Mouse (Mus musculus): ENCODE data around the gene Zfp366. TPM values are rescaled to one million over a fixed set of nuclear protein-coding genes. Genes with fewer than 3 reads are reported as not detected.

Gene Zfp366
- polyA plus RNA-seq, 1 experiment from 2014 or later, result 0.96 TPM

- Histone ChIP-seq H3K4me3 (ENCODE audit: low read length) (no peak overlapping the region), H3K9me3 (ENCODE audit: low read length) (no peaks in the 10 kb centered on the region), H3K27me3 (ENCODE audit: insufficient read depth, low read length) (no peaks in the 10 kb centered on the region), H3K4me1 (ENCODE audit: insufficient read depth, low read length) (peaks cover 25% of the 10 kb centered on the region), H3K4me2 (replicated peaks; ENCODE audit: low read depth, low read length) (no peak overlapping the region), H3K9ac (replicated peaks; ENCODE audit: low read length) (no peak overlapping the region), H3K27ac (ENCODE audit: low read length) (no peak overlapping the region), H3K36me3 (ENCODE audit: insufficient read depth, low read length) (no peaks in the 10 kb centered on the region)
- no peak for ATAC-seq (ENCODE audit: low FRiP score, low TSS enrichment)
- WGBS, result 70% methylated on average over 4 of the region's 4 CpGs
Observed at GRCm38 (mm10) chr13:99242895-99243294, 58.3 kb downstream of the Zfp366 start.

- WGBS, result 83% methylated on average over 9 of the region's 9 CpGs
- H3K4me3 ChIP-seq (ENCODE audit: low read length), result no peak overlapping the region
Observed at GRCm38 (mm10) chr13:99243831-99244230, 59.2 kb downstream of the Zfp366 start.

DNA sequence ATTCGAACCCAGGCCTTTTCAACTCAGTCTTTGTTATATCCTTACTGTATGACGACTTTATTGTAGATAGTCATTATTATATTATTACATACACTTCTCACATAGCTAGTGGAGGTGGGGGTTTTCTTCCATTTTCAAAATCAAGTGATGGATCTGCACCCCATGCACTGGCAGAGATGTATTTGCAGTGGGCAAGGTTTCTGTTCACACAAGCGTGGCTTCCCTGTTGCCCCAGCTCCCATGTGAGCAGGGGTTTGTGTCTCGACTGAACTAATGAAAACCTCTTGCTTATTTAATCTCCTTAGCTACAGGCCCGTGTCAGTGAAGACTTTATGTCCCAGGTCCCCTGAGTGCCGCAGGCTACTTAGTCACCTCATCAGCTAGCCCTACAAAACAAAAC lies 59.8 kb downstream of the Zfp366 start:
- Histone ChIP-seq H3K36me3 (ENCODE audit: insufficient read depth, low read length) (no peaks in the 10 kb centered on the region), H3K27ac (ENCODE audit: low read length) (no peak overlapping the region), H3K27me3 (ENCODE audit: insufficient read depth, low read length) (no peaks in the 10 kb centered on the region), H3K4me2 (replicated peaks; ENCODE audit: low read depth, low read length) (no peak overlapping the region), H3K9me3 (ENCODE audit: low read length) (no peaks in the 10 kb centered on the region), H3K4me3 (ENCODE audit: low read length) (no peak overlapping the region), H3K4me1 (ENCODE audit: insufficient read depth, low read length) (peaks cover 9% of the 10 kb centered on the region), H3K9ac (replicated peaks; ENCODE audit: low read length) (no peak overlapping the region)
- ATAC-seq (ENCODE audit: low FRiP score, low TSS enrichment), result no peak
- WGBS, result 64% methylated on average over 6 of the region's 6 CpGs

More at GRCm38 (mm10) chr13:99243831-99244230, 59.2 kb downstream of the Zfp366 start:
- no peak for ATAC-seq (ENCODE audit: low FRiP score, low TSS enrichment)
- Histone ChIP-seq H3K36me3 (ENCODE audit: insufficient read depth, low read length) (no peaks in the 10 kb centered on the region), H3K9ac (replicated peaks; ENCODE audit: low read length) (no peak overlapping the region), H3K4me1 (ENCODE audit: insufficient read depth, low read length) (peaks cover 16% of the 10 kb centered on the region), H3K27me3 (ENCODE audit: insufficient read depth, low read length) (no peaks in the 10 kb centered on the region), H3K9me3 (ENCODE audit: low read length) (no peaks in the 10 kb centered on the region), H3K4me2 (replicated peaks; ENCODE audit: low read depth, low read length) (no peak overlapping the region), H3K27ac (ENCODE audit: low read length) (no peak overlapping the region)

DNA sequence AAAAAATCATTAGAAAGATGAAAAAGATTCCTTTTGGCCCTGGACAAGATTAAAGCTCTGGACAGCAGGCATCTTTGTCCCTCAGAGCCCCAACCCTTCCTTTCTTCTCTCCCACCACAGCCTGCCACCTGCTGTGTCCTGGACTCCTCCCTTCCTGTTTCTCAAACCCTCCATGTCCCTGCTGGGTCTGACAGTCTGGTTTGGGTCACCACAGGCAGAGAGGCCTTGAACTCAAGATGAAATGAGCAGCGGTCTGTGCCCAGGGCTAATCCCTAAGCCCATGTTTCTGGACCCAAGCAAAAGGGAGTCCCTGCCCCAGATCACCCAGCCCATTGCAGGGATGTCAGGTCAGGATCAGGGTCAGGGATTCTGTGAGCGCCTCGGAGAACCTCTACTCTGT lies 60.3 kb downstream of the Zfp366 start:
- WGBS, result 43% methylated on average over 3 of the region's 3 CpGs
- Histone ChIP-seq H3K4me3 (ENCODE audit: low read length) (no peak overlapping the region), H3K27me3 (ENCODE audit: insufficient read depth, low read length) (no peaks in the 10 kb centered on the region), H3K27ac (ENCODE audit: low read length) (no peak overlapping the region), H3K9me3 (ENCODE audit: low read length) (no peaks in the 10 kb centered on the region), H3K9ac (replicated peaks; ENCODE audit: low read length) (no peak overlapping the region), H3K4me2 (replicated peaks; ENCODE audit: low read depth, low read length) (no peak overlapping the region), H3K36me3 (ENCODE audit: insufficient read depth, low read length) (no peaks in the 10 kb centered on the region), H3K4me1 (ENCODE audit: insufficient read depth, low read length) (peaks cover 5% of the 10 kb centered on the region)
- ATAC-seq (ENCODE audit: low FRiP score, low TSS enrichment), result no peak

DNA sequence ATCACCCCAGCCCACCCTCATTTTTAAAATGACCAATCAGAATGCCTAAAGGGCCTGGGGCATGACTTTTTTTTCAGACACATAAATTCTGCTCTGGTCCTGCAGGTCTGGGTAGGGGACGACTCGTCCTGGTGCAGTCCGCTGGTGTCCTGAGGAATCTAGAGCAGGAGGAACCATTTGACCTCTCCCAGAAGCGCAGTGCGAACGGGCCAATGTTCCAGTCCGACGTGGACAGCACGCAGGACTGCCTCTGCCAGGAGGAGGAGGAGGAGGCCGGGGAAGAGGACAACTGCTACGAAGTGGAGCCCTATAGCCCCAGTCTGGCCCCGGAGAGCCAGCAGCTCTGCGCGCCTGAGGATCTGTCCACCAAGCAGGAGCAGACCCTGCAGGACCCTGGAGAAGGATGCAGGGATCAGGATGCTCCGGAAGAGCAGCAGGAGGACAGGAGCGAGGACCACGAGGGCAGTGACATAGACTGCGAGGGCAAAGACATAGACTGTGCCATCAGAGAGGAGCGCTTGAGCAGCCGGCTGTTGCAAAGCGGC lies 61.4 kb downstream of the Zfp366 start:
- Histone ChIP-seq H3K36me3 (ENCODE audit: insufficient read depth, low read length) (no peaks in the 10 kb centered on the region), H3K9me3 (ENCODE audit: low read length) (no peaks in the 10 kb centered on the region), H3K4me3 (ENCODE audit: low read length) (no peak overlapping the region), H3K4me2 (replicated peaks; ENCODE audit: low read depth, low read length) (no peak overlapping the region), H3K27ac (ENCODE audit: low read length) (no peak overlapping the region), H3K27me3 (ENCODE audit: insufficient read depth, low read length) (no peaks in the 10 kb centered on the region), H3K9ac (replicated peaks; ENCODE audit: low read length) (no peak overlapping the region), H3K4me1 (ENCODE audit: insufficient read depth, low read length) (0 out of 2 replicates have a peak, but pooled peaks cover 2% of the 10 kb centered on the region)
- 68% methylated on average over 21 of the region's 21 CpGs for WGBS
- no peak for ATAC-seq (ENCODE audit: low FRiP score, low TSS enrichment)

DNA sequence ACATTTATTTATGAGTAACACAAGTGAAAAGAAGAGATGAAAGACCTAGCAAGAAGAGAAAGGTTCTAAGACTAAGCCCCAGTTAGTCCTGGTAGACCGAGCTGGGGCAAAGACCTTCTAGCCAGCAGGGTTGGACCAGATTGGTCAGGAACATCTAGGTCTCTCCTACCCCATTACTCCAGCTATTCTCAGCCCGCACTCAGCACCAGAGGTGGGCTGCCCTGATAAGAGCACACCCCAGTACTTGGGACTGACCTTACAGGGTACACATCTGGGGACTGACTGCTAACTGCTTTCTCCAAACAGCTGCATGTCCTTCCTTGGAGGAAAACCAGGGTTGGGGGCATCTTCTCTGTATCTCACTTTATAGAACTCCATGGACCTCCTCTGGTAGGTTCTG lies 66.2 kb downstream of the Zfp366 start:
- Histone ChIP-seq H3K36me3 (ENCODE audit: insufficient read depth, low read length) (no peaks in the 10 kb centered on the region), H3K9me3 (ENCODE audit: low read length) (0 out of 2 replicates have a peak, but pooled peaks cover 4% of the 10 kb centered on the region), H3K4me2 (replicated peaks; ENCODE audit: low read depth, low read length) (no peak overlapping the region), H3K4me1 (ENCODE audit: insufficient read depth, low read length) (peaks cover 8% of the 10 kb centered on the region; the same call in 1 of the 2 replicates), H3K4me3 (ENCODE audit: low read length) (no peak overlapping the region), H3K9ac (replicated peaks; ENCODE audit: low read length) (no peak overlapping the region), H3K27me3 (ENCODE audit: insufficient read depth, low read length) (no peaks in the 10 kb centered on the region), H3K27ac (ENCODE audit: low read length) (no peak overlapping the region)
- 91% methylated on average over 2 of the region's 2 CpGs for WGBS
- no peak for ATAC-seq (ENCODE audit: low FRiP score, low TSS enrichment)

DNA sequence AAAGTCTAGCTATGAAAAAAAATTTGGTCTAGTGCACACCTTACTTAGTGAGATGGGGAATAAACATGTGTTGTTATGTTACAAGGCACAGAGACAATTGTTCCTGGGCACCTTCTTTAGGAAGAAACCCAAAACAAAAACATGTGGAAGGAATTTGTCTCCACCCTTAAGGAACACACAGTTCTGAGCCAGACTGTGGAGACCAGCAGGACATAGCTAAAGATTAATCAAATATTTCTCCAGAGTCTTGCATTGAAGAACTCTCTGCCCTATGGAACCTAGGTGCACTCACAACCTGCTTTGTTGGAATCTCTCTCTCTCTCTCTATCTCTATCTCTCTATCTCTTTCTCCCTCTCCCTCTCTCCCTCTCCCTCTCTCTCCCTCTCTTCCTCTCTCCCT lies 69.6 kb downstream of the Zfp366 start:
- Histone ChIP-seq H3K36me3 (ENCODE audit: insufficient read depth, low read length) (no peaks in the 10 kb centered on the region), H3K4me1 (ENCODE audit: insufficient read depth, low read length) (peaks cover 5% of the 10 kb centered on the region; the same call in 1 of the 2 replicates), H3K9me3 (ENCODE audit: low read length) (0 out of 2 replicates have a peak, but pooled peaks cover 4% of the 10 kb centered on the region), H3K4me2 (replicated peaks; ENCODE audit: low read depth, low read length) (no peak overlapping the region), H3K4me3 (ENCODE audit: low read length) (no peak overlapping the region), H3K27ac (ENCODE audit: low read length) (no peak overlapping the region), H3K27me3 (ENCODE audit: insufficient read depth, low read length) (no peaks in the 10 kb centered on the region), H3K9ac (replicated peaks; ENCODE audit: low read length) (no peak overlapping the region)
- no peak for ATAC-seq (ENCODE audit: low FRiP score, low TSS enrichment)

DNA sequence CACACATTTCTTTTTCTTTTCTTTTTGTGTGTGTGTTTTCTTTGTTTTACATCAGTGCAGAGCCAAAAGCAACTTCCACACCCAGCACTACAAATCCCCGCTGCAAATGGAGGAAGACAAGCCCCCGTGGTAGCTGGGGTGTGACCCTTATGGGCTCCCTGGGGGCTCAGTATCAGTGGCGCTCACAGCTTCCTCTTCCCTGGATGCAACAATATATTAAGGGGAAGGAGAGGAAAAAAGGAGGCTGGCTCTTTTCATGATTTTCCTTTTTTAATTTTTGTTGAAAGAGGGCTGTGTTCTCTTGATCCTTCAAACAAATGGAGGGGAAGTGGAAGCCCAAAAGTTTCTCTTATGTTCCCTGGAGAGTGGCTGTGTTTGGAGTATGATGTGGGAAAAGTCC lies 70.2 kb downstream of the Zfp366 start:
- 18% methylated on average over 3 of the region's 3 CpGs for WGBS

GRCm38 (mm10) chr13:99256916-99257315 lies 72.3 kb downstream of the Zfp366 start:
- H3K27me3 ChIP-seq (ENCODE audit: insufficient read depth, low read length), result no peaks in the 10 kb centered on the region
- H3K4me1 ChIP-seq (ENCODE audit: insufficient read depth, low read length), result peaks cover 9% of the 10 kb centered on the region; the same call in 1 of the 2 replicates
- WGBS, result 89% methylated on average over 4 of the region's 4 CpGs
- H3K36me3 ChIP-seq (ENCODE audit: insufficient read depth, low read length), result no peaks in the 10 kb centered on the region
- no peak overlapping the region for H3K4me3 ChIP-seq (ENCODE audit: low read length)
- H3K27ac ChIP-seq (ENCODE audit: low read length), result no peak overlapping the region
- no peak overlapping the region for H3K9ac ChIP-seq (replicated peaks; ENCODE audit: low read length)
- no peak overlapping the region for H3K4me2 ChIP-seq (replicated peaks; ENCODE audit: low read depth, low read length)
- ATAC-seq (ENCODE audit: low FRiP score, low TSS enrichment), result no peak
- H3K9me3 ChIP-seq (ENCODE audit: low read length), result 0 out of 2 replicates have a peak, but pooled peaks cover 4% of the 10 kb centered on the region

More for the DNA sequence above, 70.2 kb downstream of the Zfp366 start:
- Histone ChIP-seq H3K4me1 (ENCODE audit: insufficient read depth, low read length) (peaks cover 9% of the 10 kb centered on the region; the same call in 1 of the 2 replicates), H3K4me3 (ENCODE audit: low read length) (no peak overlapping the region), H3K27ac (ENCODE audit: low read length) (peak overlapping the region; percentile 34; the same call in 1 of the 2 replicates), H3K36me3 (ENCODE audit: insufficient read depth, low read length) (no peaks in the 10 kb centered on the region), H3K4me2 (replicated peaks; ENCODE audit: low read depth, low read length) (no peak overlapping the region), H3K9ac (replicated peaks; ENCODE audit: low read length) (no peak overlapping the region), H3K27me3 (ENCODE audit: insufficient read depth, low read length) (no peaks in the 10 kb centered on the region), H3K9me3 (ENCODE audit: low read length) (0 out of 2 replicates have a peak, but pooled peaks cover 4% of the 10 kb centered on the region)
- no peak for ATAC-seq (ENCODE audit: low FRiP score, low TSS enrichment)

DNA sequence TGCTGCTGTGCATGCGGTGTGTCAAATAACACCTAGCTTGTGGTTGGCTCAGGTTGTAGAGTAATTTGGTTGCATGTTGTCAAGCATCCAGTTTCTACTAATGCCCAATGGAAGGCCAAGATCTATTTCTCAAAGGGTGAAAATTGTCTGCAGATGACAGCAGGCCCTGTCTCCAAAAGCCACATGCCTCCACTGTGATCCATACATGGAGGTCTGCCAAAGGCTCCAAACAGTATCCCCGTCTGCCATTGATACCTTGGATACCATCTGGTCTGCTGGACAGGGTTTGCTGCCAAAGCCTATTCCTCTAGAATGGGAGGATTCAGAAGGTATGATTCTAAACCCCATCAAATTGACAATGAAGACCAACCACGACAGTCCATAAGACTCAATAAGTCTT lies 74.1 kb downstream of the Zfp366 start:
- peaks cover 9% of the 10 kb centered on the region; the same call in 1 of the 2 replicates for H3K4me1 ChIP-seq (ENCODE audit: insufficient read depth, low read length)
- ATAC-seq (ENCODE audit: low FRiP score, low TSS enrichment), result no peak

More for the DNA sequence above, 74.1 kb downstream of the Zfp366 start:
- no peak overlapping the region for H3K9ac ChIP-seq (replicated peaks; ENCODE audit: low read length)
- H3K4me3 ChIP-seq (ENCODE audit: low read length), result no peak overlapping the region
- H3K27ac ChIP-seq (ENCODE audit: low read length), result no peak overlapping the region
- WGBS, result 97% methylated on average over 3 of the region's 3 CpGs
- no peak overlapping the region for H3K4me2 ChIP-seq (replicated peaks; ENCODE audit: low read depth, low read length)
- no peaks in the 10 kb centered on the region for H3K9me3 ChIP-seq (ENCODE audit: low read length)
- no peaks in the 10 kb centered on the region for H3K27me3 ChIP-seq (ENCODE audit: insufficient read depth, low read length)
- no peaks in the 10 kb centered on the region for H3K36me3 ChIP-seq (ENCODE audit: insufficient read depth, low read length)
